Mouse (Mus musculus) midbrain, embryonic 13.5 days (tissue): ENCODE measurements around the gene Dop1a. TPM values are rescaled to one million over a fixed set of nuclear protein-coding genes. Genes with fewer than 3 reads are reported as not detected.

Experiments used
- ATAC-seq: fragments of 200-750 bp; cut with Nextera tagmentation; 2 replicates; pipeline ENCODE4 v1.8.0; 2017; ENCODE audit warnings: mild to moderate bottlenecking, moderate TSS enrichment, moderate library complexity
- H3K27ac ChIP-seq: fragments of 300-500 bp; sonication (generic); 2 replicates; pipeline ENCODE4 v1.5.1; 2015; ENCODE audit warnings: inconsistent platforms, mild to moderate bottlenecking, moderate library complexity
- H3K27me3 ChIP-seq: fragments of 300-500 bp; sonication (generic); 2 replicates; pipeline ENCODE4 v1.6.1; 2015; ENCODE audit warnings: mild to moderate bottlenecking, inconsistent platforms
- H3K36me3 ChIP-seq: fragments of 300-500 bp; sonication (generic); 2 replicates; pipeline ENCODE4 v1.6.1; 2015; ENCODE audit warnings: mild to moderate bottlenecking, inconsistent platforms
- H3K4me1 ChIP-seq: fragments of 300-500 bp; sonication (generic); replicated peaks from 2 replicates; pipeline ENCODE4 v1.6.1; 2015; ENCODE audit warnings: inconsistent platforms
- H3K4me2 ChIP-seq: fragments of 300-500 bp; sonication (generic); replicated peaks from 2 replicates; pipeline ENCODE4 v1.6.1; 2015; ENCODE audit warnings: moderate library complexity, mild to moderate bottlenecking, inconsistent platforms
- H3K4me3 ChIP-seq: fragments of 300-500 bp; sonication (generic); replicated peaks from 2 replicates; pipeline ENCODE4 v1.5.1; 2015; ENCODE audit warnings: mild to moderate bottlenecking, inconsistent platforms
- H3K9ac ChIP-seq: fragments of 300-500 bp; sonication (generic); replicated peaks from 2 replicates; pipeline ENCODE4 v1.6.1; 2015; ENCODE audit warnings: mild to moderate bottlenecking, inconsistent platforms
- H3K9me3 ChIP-seq: fragments of 300-500 bp; sonication (generic); 2 replicates; pipeline ENCODE4 v1.6.1; 2016; ENCODE audit warnings: mild to moderate bottlenecking, inconsistent platforms
- WGBS: fragments of 180-500 bp; shearing (Covaris S2); methylation state at CpG from one replicate; pipeline ENCODE4 v1.1.7; 2015; 5-methylcytosine and 5-hydroxymethylcytosine counted together
- polyA plus RNA-seq: library from polyadenylated mRNA; unstranded; fragments of >200 nt; fragmentation: Nextera tagmentation; extraction: Ambion mirVana; gene quantifications from 2 replicates; pipeline ENCODE4 v1.2.1, GENCODE M21; 2015

Gene Dop1a
- polyA plus RNA-seq, 1 experiment from 2014 or later, result 32.1 TPM

DNA sequence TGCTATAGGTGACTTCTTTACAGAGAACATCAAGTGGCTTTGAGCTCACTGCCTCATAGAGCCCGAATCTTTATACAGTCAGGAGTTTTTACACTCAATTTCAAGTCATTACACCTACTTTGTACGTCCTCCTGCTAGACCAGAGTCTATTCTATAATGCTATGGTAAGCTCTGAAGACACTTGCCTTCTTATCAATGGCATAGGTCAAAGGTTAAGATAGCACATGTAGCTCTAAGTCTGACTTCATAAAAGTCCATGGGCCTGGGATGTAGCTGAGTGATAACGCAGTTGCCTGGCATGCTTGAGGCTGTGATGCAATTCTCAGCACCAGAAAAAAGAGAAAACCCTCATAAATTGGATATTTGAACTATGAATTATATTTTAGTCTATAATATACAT, 47.4 kb downstream of the Dop1a start:
- Histone ChIP-seq H3K9me3 (no peaks in the 10 kb centered on the region), H3K4me3 (no peak overlapping the region), H3K4me2 (no peak overlapping the region), H3K27me3 (no peaks in the 10 kb centered on the region), H3K9ac (no peak overlapping the region), H3K27ac (no peak overlapping the region), H3K36me3 (peaks cover 45% of the 10 kb centered on the region), H3K4me1 (no peaks in the 10 kb centered on the region)
- ATAC-seq, result no peak
- WGBS, result 80% methylated on average over 3 of the region's 3 CpGs

DNA sequence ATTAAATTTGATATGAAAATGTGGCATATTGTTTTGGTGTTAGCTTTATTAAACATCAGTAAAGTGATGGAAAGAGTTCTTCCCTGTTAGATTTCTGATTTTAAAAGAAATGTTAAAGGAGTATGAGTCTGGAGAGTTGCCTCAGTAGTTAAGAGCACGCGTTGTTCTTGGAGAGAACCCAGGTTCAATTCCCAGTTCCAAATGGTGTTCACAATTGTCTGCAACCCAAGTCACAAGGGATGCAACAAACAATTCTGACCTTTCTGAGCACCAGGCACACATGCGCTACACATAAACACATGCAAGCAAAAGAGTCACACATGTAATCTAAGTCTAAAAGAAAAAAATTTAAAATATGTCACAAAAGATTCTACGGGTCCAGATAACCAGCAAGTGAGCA, 47.8 kb downstream of the Dop1a start:
- no peak for ATAC-seq
- WGBS, result 98% methylated on average over 4 of the region's 4 CpGs
- Histone ChIP-seq H3K36me3 (peaks cover 45% of the 10 kb centered on the region), H3K4me1 (no peaks in the 10 kb centered on the region), H3K4me2 (no peak overlapping the region), H3K9ac (no peak overlapping the region), H3K27me3 (no peaks in the 10 kb centered on the region), H3K4me3 (no peak overlapping the region), H3K27ac (no peak overlapping the region), H3K9me3 (no peaks in the 10 kb centered on the region)

DNA sequence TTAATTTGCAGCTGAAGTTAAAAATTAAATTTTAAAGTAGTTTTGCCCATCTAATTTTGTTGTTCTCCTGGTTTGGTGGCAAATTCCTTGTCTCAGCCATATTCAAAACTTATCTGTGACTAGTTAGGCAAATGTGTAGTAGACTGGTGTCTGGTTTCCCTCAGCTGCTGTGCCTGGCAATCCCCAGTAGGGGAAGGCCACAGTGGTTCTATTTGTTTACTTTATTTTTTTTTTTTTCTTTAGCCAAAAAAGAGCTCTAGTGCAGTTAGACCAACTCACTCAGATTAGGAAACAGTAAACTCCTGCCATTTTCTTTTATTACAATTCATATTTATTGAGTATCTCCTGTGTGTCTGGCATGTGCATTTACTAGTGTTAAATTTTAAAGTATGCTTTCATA, 55.4 kb downstream of the Dop1a start:
- no peak overlapping the region for H3K4me3 ChIP-seq
- H3K27me3 ChIP-seq, result no peaks in the 10 kb centered on the region
- no peak overlapping the region for H3K27ac ChIP-seq
- peaks cover 47% of the 10 kb centered on the region for H3K36me3 ChIP-seq
- no peaks in the 10 kb centered on the region for H3K9me3 ChIP-seq
- no peak overlapping the region for H3K4me2 ChIP-seq
- no peaks in the 10 kb centered on the region for H3K4me1 ChIP-seq
- H3K9ac ChIP-seq, result no peak overlapping the region
- ATAC-seq, result no peak

DNA sequence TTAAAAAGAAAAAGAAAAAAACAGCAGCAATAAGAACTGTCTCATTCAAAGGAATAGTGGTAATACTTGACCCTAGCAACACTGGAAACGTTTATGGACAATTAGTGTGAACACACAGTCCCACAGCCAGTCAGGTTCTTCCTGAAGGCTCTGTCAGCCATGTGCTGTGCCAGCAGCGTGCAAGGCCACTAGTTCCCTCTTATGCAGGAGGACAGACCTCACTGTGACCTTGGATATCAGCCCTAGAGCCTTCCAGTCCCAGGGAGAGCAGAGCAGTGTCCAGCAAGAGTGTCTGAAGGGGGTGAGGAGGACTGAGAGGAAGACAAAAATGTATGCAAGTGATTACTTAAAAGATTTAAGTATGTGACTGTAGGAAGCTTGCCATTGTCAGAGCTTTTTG, 58.6 kb downstream of the Dop1a start:
- 70% methylated on average over 2 of the region's 2 CpGs for WGBS
- no peak for ATAC-seq
- Histone ChIP-seq H3K4me1 (no peaks in the 10 kb centered on the region), H3K4me3 (no peak overlapping the region), H3K9me3 (no peaks in the 10 kb centered on the region), H3K9ac (no peak overlapping the region), H3K36me3 (peaks cover 44% of the 10 kb centered on the region), H3K27me3 (no peaks in the 10 kb centered on the region), H3K27ac (no peak overlapping the region), H3K4me2 (no peak overlapping the region)

DNA sequence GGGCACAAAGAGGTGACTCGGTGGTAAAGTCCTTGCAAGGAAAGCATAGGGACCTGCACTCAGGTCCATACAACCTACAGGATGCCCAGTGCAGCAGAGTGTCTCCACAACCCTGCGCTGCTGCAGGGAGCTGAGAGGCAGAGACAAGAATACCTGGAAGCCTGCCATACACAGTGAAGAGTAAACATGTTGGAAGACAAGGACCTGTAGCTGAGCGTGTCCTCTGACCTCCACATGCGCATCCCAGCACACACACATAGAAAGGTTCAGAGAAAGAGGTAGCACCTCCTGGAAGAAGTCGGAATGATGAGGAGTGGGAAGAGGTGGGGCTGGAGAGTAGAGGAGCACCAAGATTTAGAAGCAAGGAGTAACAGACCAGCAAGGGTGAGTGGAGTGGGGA, 67.1 kb downstream of the Dop1a start:
- Histone ChIP-seq H3K4me2 (no peak overlapping the region), H3K4me3 (no peak overlapping the region), H3K9me3 (no peaks in the 10 kb centered on the region), H3K27ac (no peak overlapping the region), H3K27me3 (no peaks in the 10 kb centered on the region), H3K36me3 (peaks cover 44% of the 10 kb centered on the region), H3K9ac (no peak overlapping the region), H3K4me1 (no peaks in the 10 kb centered on the region)
- no peak for ATAC-seq
- WGBS, result 94% methylated on average over 5 of the region's 5 CpGs

DNA sequence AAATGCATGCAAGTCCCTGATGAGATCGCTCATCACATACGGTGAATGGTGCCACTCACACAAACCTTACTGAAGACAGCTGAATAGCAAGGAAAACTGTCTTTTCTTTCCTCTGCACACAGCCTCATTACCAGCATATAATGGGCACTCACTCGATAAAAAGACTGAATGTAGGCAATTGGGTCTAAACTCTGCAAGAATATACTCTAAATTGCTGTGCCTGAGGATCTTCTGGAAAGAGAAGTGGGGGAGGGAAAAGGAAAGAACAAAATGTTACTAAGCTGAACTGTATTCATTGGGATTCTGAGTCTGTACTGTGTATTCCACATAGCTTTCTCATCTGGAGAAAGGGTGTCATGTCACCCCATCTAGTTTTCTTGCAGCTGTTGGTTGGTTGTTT, 76.5 kb downstream of the Dop1a start:
- H3K27ac ChIP-seq, result no peak overlapping the region
- H3K4me3 ChIP-seq, result no peak overlapping the region

DNA sequence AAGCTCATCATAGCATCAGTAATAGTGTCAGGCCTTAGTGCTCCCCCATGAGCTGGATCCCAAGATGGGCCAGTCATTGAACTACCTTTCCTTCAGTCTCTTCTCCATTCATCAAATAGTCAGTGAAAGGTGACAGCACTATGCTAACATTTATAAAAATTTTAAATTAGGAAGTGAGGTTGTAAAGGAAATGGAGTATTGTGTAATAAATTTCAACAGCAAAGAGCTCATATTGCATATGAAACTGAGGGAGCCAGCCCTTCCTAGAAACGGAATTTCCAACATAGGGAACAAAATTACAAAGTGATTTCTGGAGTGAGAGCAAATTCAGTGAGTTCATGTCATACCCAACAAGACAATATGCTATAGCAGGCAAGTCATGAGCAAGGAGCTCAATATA, 77.6 kb downstream of the Dop1a start:
- Histone ChIP-seq H3K36me3 (peaks cover 73% of the 10 kb centered on the region), H3K9ac (no peak overlapping the region), H3K27me3 (no peaks in the 10 kb centered on the region), H3K9me3 (no peaks in the 10 kb centered on the region), H3K4me2 (no peak overlapping the region), H3K4me3 (no peak overlapping the region), H3K4me1 (no peaks in the 10 kb centered on the region), H3K27ac (no peak overlapping the region)
- 80% methylated on average over 1 of the region's 1 CpGs for WGBS
- no peak for ATAC-seq

More for the DNA sequence above, 76.5 kb downstream of the Dop1a start:
- 72% methylated on average over 3 of the region's 3 CpGs for WGBS
- Histone ChIP-seq H3K27me3 (no peaks in the 10 kb centered on the region), H3K4me1 (no peaks in the 10 kb centered on the region), H3K36me3 (peaks cover 64% of the 10 kb centered on the region), H3K9me3 (no peaks in the 10 kb centered on the region), H3K4me2 (no peak overlapping the region), H3K9ac (no peak overlapping the region)
- ATAC-seq, result no peak

DNA sequence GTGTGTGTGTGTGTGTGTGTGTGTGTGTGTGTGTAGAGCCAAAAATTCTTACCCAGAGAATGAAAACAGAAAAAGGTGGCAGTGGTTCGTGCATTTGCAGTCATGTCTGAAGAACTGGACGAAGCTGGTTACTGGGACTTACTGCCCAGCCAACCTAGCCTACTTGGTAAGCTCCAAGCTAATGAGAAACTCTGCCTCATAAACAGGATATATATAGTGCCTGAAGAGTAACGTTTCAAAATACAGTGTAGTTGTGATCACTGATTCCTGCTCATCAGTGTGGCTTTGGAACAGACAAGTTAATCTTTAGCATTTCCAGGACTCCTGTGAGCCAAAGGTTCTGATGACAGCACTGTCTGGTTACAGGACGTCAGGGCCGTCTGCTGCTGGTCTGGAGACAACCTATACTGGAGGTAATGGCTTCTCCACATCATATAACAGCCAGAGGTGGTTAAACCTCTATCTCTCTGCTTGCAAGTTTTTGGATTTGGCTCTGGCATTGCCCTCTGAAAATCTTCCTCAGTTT, 82.7 kb downstream of the Dop1a start:
- Histone ChIP-seq H3K4me1 (no peaks in the 10 kb centered on the region), H3K36me3 (peaks cover 71% of the 10 kb centered on the region), H3K9me3 (no peaks in the 10 kb centered on the region), H3K4me3 (no peak overlapping the region), H3K9ac (no peak overlapping the region), H3K27ac (no peak overlapping the region), H3K27me3 (no peaks in the 10 kb centered on the region), H3K4me2 (no peak overlapping the region)
- no peak for ATAC-seq
- 90% methylated on average over 5 of the region's 5 CpGs for WGBS

DNA sequence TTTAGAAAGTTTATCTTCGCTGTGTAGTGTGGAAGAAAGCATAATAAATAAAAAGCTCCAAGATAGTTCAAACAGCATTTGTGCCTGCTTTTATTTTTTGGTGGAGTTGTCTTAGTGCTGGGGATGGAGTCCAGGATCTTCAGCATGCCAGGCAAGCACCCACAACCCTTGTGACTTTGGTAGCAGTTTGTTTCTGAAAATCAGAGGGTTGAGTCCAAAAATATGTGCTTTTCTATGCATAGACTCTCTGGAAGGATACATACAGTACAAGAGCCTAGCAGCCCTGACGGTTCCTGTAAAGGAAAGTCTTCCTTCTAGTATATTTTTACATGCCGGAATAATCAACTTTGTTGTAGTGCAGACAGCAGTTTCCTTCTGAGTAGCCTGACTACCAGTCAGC, 83.8 kb downstream of the Dop1a start:
- no peak overlapping the region for H3K4me3 ChIP-seq
- no peaks in the 10 kb centered on the region for H3K27me3 ChIP-seq
- no peaks in the 10 kb centered on the region for H3K9me3 ChIP-seq
- H3K4me2 ChIP-seq, result no peak overlapping the region
- 91% methylated on average over 3 of the region's 3 CpGs for WGBS
- peaks cover 67% of the 10 kb centered on the region for H3K36me3 ChIP-seq
- no peak overlapping the region for H3K9ac ChIP-seq
- ATAC-seq, result no peak
- no peaks in the 10 kb centered on the region for H3K4me1 ChIP-seq
- H3K27ac ChIP-seq, result no peak overlapping the region

DNA sequence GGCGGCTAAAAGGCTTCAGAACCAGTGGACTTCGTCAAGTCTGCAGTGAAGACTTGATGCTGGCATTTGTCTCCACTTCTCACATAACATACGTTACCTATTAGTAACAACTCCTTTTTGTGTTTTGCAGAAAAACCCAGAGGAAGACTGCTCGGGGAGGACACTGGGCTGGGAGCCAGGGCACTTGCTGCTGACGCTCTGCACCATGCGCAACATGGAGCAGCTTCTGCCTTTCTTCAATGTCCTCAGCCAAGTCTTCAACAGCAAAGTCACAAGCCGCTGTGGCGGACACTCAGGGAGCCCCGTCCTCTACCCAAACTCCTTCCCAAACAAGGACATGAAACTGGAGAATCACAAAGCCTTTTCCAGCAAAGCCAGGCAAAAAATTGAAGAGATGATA, 86.9 kb downstream of the Dop1a start:
- Histone ChIP-seq H3K36me3 (peaks cover 76% of the 10 kb centered on the region), H3K4me3 (no peak overlapping the region), H3K9me3 (no peaks in the 10 kb centered on the region), H3K4me2 (no peak overlapping the region), H3K27ac (no peak overlapping the region), H3K27me3 (no peaks in the 10 kb centered on the region), H3K4me1 (no peaks in the 10 kb centered on the region), H3K9ac (no peak overlapping the region)
- ATAC-seq, result no peak
- 94% methylated on average over 9 of the region's 9 CpGs for WGBS

DNA sequence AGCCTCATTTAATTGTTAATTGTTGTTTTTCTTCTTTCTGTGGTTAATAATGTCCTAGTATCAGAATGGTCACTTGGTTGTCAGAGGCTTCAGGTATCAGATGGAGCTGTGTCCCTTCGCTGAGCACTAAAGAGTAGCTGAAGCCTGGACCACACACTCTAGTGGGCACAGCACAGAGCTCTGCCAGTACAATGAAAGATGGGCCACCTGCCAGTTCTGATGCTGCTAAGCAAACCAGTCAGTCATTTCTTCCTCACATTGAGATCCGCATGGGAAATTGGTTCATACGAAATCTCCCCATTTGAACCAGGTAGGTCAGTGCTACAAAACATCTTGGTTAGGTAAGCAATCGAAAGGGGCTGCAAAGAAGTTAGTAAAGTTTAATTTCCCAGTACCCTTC, 87.7 kb downstream of the Dop1a start:
- no peaks in the 10 kb centered on the region for H3K9me3 ChIP-seq
- H3K4me2 ChIP-seq, result no peak overlapping the region
- no peak overlapping the region for H3K9ac ChIP-seq
- ATAC-seq, result no peak
- H3K27ac ChIP-seq, result no peak overlapping the region
- H3K27me3 ChIP-seq, result no peaks in the 10 kb centered on the region
- H3K36me3 ChIP-seq, result peaks cover 78% of the 10 kb centered on the region
- no peak overlapping the region for H3K4me3 ChIP-seq
- 95% methylated on average over 4 of the region's 4 CpGs for whole genome bisulfite sequencing
- H3K4me1 ChIP-seq, result no peaks in the 10 kb centered on the region

DNA sequence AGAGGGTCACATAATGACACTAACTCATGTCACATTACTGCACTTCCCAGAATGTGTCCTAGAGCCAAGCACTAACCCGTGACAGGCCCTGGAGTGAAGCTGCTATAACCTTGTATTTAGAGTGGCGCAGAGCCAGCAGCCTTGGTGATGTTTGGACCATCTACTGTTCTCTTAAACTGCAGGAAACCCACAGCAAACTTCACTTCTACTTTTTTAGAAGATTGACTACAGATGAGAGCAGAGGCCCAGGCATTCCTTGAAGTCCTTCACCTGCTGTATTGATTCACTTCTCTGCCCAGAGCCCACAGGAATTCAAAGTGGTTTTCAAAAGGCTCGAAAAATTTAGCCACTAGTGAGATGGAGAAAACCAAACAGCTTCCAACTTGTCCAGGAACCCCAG, 93.6 kb downstream of the Dop1a start:
- Histone ChIP-seq H3K4me1 (no peaks in the 10 kb centered on the region), H3K27ac (no peak overlapping the region), H3K36me3 (peaks cover 85% of the 10 kb centered on the region), H3K9ac (no peak overlapping the region), H3K9me3 (no peaks in the 10 kb centered on the region), H3K4me3 (no peak overlapping the region), H3K4me2 (no peak overlapping the region), H3K27me3 (no peaks in the 10 kb centered on the region)
- no peak for ATAC-seq
- 91% methylated on average over 3 of the region's 3 CpGs for WGBS

DNA sequence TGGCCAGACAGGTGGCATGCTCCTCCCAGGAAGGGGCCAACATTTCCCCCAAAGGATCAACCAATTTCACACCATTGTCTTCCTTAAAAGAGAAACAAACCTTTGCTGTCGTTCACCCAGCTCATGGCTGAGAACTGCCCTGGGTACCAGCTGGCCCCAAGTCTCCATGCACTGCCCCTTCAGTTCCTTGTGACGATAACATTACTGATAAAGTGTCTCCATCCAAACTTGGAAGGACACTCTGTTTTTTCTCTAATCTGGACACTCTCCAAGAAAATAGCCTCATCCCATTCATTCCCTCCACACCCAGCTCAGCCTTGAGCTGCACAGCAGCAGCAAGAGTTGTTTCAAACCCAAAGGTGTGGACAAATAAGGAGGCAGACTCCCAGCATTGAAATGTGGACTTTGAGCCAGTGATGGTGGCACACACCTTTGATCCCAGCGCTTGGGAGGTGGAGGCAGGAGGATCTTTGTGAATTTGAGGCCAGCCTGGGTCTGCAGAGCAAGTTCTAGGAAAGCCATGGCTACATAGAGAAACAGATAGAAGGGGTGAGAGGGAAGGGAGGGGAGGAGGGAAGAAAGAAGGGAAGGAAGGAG, 102.5 kb downstream of the Dop1a start:
- whole genome bisulfite sequencing, result 81% methylated on average over 3 of the region's 3 CpGs
- no peak overlapping the region for H3K27ac ChIP-seq
- peaks cover 42% of the 10 kb centered on the region for H3K36me3 ChIP-seq
- no peaks in the 10 kb centered on the region for H3K27me3 ChIP-seq
- H3K9me3 ChIP-seq, result no peaks in the 10 kb centered on the region
- no peak overlapping the region for H3K9ac ChIP-seq
- no peak for ATAC-seq
- peaks cover 19% of the 10 kb centered on the region for H3K4me1 ChIP-seq
- H3K4me2 ChIP-seq, result no peak overlapping the region
- no peak overlapping the region for H3K4me3 ChIP-seq
